Mouse (Mus musculus): ENCODE data around the gene H2-M10.2.

H2-M10.2 gene

GRCm38 (mm10) chr17:36252250-36252876, 33.9 kb downstream of the H2-M10.2 start:
- peak; percentile 46 for DNase-seq

GRCm38 (mm10) chr17:36248886-36249285, 37.4 kb downstream of the H2-M10.2 start:
- no peak for DNase-seq

- no peak for DNase-seq
Measured at GRCm38 (mm10) chr17:36245741-36246140, 40.5 kb downstream of the H2-M10.2 start.

- DNase-seq, result no peak
Measured at GRCm38 (mm10) chr17:36244031-36244430, 42.3 kb downstream of the H2-M10.2 start.

GRCm38 (mm10) chr17:36240637-36241213, 45.6 kb downstream of the H2-M10.2 start:
- peak; percentile 51 for DNase-seq

GRCm38 (mm10) chr17:36237321-36237921, 48.9 kb downstream of the H2-M10.2 start:
- peak; percentile 41 for DNase-seq

- peak; percentile 15 for DNase-seq
Measured at GRCm38 (mm10) chr17:36235300-36235699, 51.0 kb downstream of the H2-M10.2 start.
